Mouse (Mus musculus) bone marrow macrophage, adult 2 months (primary cell): Measurements from ENCODE around the gene Eif4a3.

Experiments used
- CTCF ChIP-seq: IDR thresholded peaks from 2 replicates; pipeline ENCODE4 v1.5.1; 2012; ENCODE audit warnings: low read depth, mild to moderate bottlenecking, low read length, moderate library complexity
- POLR2A ChIP-seq: IDR thresholded peaks from 2 replicates; pipeline ENCODE4 v1.6.1; 2012; ENCODE audit warnings: mild to moderate bottlenecking, low read depth, low read length, borderline replicate concordance

- no peak for TF ChIP-seq POLR2A
- no peak for TF ChIP-seq CTCF
Measured at GRCm38 (mm10) chr11:119287207-119287992, 12.5 kb downstream of the Eif4a3 start.
